Mouse (Mus musculus) intestine, embryonic 16.5 days (tissue): ENCODE measurements around the gene Rnh1. TPM values are rescaled to one million over a fixed set of nuclear protein-coding genes. Genes with fewer than 3 reads are reported as not detected.

Source experiments
- microRNA counts: library from miRNA; unstranded; fragments of <30 nt; microRNA quantifications from one replicate; lab custom pipeline; 2016
- microRNA-seq: library from miRNA; unstranded; fragments of <30 nt; microRNA quantifications from one replicate; pipeline ENCODE4, GENCODE M21; 2016
- polyA plus RNA-seq: library from polyadenylated mRNA; unstranded; fragments of >200 nt; fragmentation: Nextera tagmentation; extraction: Ambion mirVana; gene quantifications from 2 replicates; pipeline ENCODE4 v1.2.1, GENCODE M21; 2015

Rnh1 gene
- polyA plus RNA-seq, 1 experiment from 2014 or later: 160 TPM

MicroRNA genes within 50 kb of the gene (microRNA counts, 519-probe panel; counts per million panel counts)
- microRNA mmu-miR-210 (lab: Ali Mortazavi, UCI): 3,337 counts per million, percentile 85 among the panel's probes with 10 or more counts

Small RNAs within 50 kb of the gene (microRNA-seq; reads per million reads assigned to microRNA genes)
- gene Mir210: 950 reads per million, percentile 74 among the genes with 10 or more reads in this experiment

Other genes starting within 250 kb of the Rnh1 start
- gene Pgghg, start 231.5 kb downstream of the Rnh1 start, polyA plus RNA-seq: 23.4 and 23.6 TPM in 2 replicates
- gene Ifitm5, start 222.6 kb downstream of the Rnh1 start, polyA plus RNA-seq: 2.0 and 2.4 TPM in 2 replicates
- gene Gm45717, start 216.9 kb downstream of the Rnh1 start, polyA plus RNA-seq: 1.0 TPM in 1 of 2 replicates, not detected in the other
- gene Ifitm2, start 216.9 kb downstream of the Rnh1 start, polyA plus RNA-seq: 1,203 and 1,252 TPM in 2 replicates
- 117 and 123 TPM in 2 replicates for gene Ifitm1, start 205.6 kb downstream of the Rnh1 start, polyA plus RNA-seq
- gene Ifitm3, start 162.1 kb downstream of the Rnh1 start, polyA plus RNA-seq: 255 and 269 TPM in 2 replicates
- 1.9 and 2.0 TPM in 2 replicates for gene Ifitm6, start 154.9 kb downstream of the Rnh1 start, polyA plus RNA-seq
- gene Gm17387, start 143.7 kb downstream of the Rnh1 start, polyA plus RNA-seq: not detected in 2 replicates
- 7.2 and 7.3 TPM in 2 replicates for gene B4galnt4, start 111.8 kb downstream of the Rnh1 start, polyA plus RNA-seq
- gene Pkp3, start 94.6 kb downstream of the Rnh1 start, polyA plus RNA-seq: 31.3 and 32.4 TPM in 2 replicates
- gene Sigirr, start 72.3 kb downstream of the Rnh1 start, polyA plus RNA-seq: 29.4 and 32.8 TPM in 2 replicates
- gene Ano9, start 55.1 kb downstream of the Rnh1 start, polyA plus RNA-seq: 43.6 and 50.1 TPM in 2 replicates
- 59.0 and 60.3 TPM in 2 replicates for gene Ptdss2, start 50.5 kb downstream of the Rnh1 start, polyA plus RNA-seq
- gene Hras, start 21.1 kb upstream of the Rnh1 start, polyA plus RNA-seq: 21.9 and 47.0 TPM in 2 replicates
- 5.3 and 6.5 TPM in 2 replicates for gene Lrrc56, start 21.3 kb upstream of the Rnh1 start, polyA plus RNA-seq
- gene Lmntd2, start 41.2 kb upstream of the Rnh1 start, polyA plus RNA-seq: 4.0 TPM in 2 replicates
- gene Rassf7, start 43.0 kb upstream of the Rnh1 start, polyA plus RNA-seq: 75.6 and 77.5 TPM in 2 replicates
- gene Phrf1, start 55.9 kb upstream of the Rnh1 start, polyA plus RNA-seq: 55.2 and 56.7 TPM in 2 replicates
- 6.5 and 9.1 TPM in 2 replicates for gene Irf7, start 93.6 kb upstream of the Rnh1 start, polyA plus RNA-seq
- gene Cdhr5, start 103.9 kb upstream of the Rnh1 start, polyA plus RNA-seq: 167 and 234 TPM in 2 replicates
- 304 and 334 TPM in 2 replicates for gene Sct, start 106.3 kb upstream of the Rnh1 start, polyA plus RNA-seq
- gene Drd4, start 119.1 kb upstream of the Rnh1 start, polyA plus RNA-seq: 0.23 and 0.48 TPM in 2 replicates
- 61.0 and 64.4 TPM in 2 replicates for gene Deaf1, start 154.8 kb upstream of the Rnh1 start, polyA plus RNA-seq
- 32.4 and 34.2 TPM in 2 replicates for gene Tmem80, start 154.9 kb upstream of the Rnh1 start, polyA plus RNA-seq
- gene Eps8l2, start 166.0 kb upstream of the Rnh1 start, polyA plus RNA-seq: 191 and 214 TPM in 2 replicates
- gene Taldo1, start 219.3 kb upstream of the Rnh1 start, polyA plus RNA-seq: 567 and 582 TPM in 2 replicates
- 47.5 and 48.2 TPM in 2 replicates for gene Gatd1, start 241.3 kb upstream of the Rnh1 start, polyA plus RNA-seq